Mouse (Mus musculus): ENCODE data around the gene Scrn1. TPM values are rescaled to one million over a fixed set of nuclear protein-coding genes. Genes with fewer than 3 reads are reported as not detected.

Scrn1 gene
- total RNA-seq (2023): not detected

GRCm38 (mm10) chr6:54565665-54566545 lies at the start of gene Scrn1:
Gene Scrn1 (minus strand): TSS chr6:54566489.

DNA sequence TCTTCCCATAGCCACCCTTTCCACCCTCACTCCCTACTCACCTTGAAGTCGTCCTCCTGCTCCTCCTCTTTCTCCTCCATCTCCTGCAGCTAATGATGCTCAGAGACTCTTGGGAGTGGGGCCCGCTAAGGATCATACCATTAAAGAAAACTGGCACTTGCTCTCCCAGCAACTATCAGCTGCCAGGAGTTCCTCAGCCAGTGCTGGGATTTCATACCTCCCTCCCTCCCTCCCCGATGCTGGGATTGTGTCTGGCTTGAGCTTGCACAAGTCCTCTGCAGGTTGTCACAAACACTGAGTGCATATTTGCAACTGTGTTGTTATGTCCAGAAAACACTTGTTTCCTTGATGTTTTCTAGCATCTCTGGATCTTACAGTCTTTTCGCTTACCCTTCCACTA lies 30.9 kb upstream of the Scrn1 start, which contains the start of gene Fkbp14:
Fkbp14 (minus strand) TSS at position 101 of the 400 bp plus-strand sequence.

DNA sequence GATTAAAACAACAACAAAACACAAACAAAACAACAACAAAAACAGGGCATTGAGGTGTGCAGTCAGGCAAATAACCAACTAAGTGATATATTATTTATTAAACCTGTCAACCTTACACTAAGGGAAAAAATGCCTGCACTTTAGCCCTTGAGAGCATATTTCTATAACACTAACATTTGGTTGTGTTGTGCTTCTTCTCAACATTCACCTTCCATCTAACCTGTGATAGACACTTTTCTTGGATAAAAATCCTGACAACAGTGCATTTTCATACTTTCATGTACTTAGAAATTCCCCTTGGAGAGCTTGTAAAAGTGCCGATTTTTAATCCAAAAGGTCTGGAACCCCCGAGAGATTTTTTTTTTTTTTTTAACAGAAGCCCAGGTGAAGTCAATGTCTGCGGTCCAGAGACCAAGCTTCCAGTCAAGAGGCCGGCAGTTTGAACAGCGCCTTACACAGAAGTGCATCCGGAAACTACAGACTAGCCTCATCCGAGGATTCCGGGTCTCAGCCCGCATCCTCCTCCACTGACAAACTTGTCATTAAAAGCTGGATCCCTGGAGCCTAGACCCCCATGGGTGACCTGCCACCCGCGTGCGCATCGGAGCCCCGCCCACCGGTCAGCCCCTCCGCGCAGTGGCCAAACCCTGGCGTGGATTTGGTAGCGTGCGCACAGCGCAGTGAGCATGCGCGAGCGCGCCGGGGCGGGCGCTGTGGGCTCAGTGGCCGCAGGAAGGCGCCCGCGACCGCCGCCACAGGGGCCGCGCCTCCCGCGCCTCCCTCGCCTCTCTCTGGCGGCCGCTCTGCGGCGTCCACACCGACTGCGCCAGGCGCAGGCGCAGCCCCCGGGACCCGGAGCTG lies 28.4 kb upstream of the Scrn1 start, which contains the start of gene Plekha8:
Plekha8 (plus strand) TSS at position 643 of the 861 bp plus-strand sequence.

Other genes starting within 250 kb of the Scrn1 start
- not detected for gene Prr15, start 240.7 kb downstream of the Scrn1 start, total RNA-seq (2023)
- gene Wipf3, start 136.9 kb downstream of the Scrn1 start, total RNA-seq (2023): not detected
- gene Plekha8, start 28.6 kb upstream of the Scrn1 start, total RNA-seq (2023): 10 to 100 TPM in 1 of 2 experiments, 1 to 10 TPM in 1; 9.2 to 10.4 TPM
- gene Fkbp14, start 30.8 kb upstream of the Scrn1 start, total RNA-seq (2023): under 1 TPM; 0.42 to 0.64 TPM
- 10 to 100 TPM; 14.4 to 15.3 TPM for gene Mturn, start 115.1 kb upstream of the Scrn1 start, total RNA-seq (2023)

Measured in B cell, adult 67 days (primary cell).